Mouse (Mus musculus) brain, adult 2 months (tissue): ENCODE data around the gene Etfdh.
"Not testable (repeated sequence)": the region's sequence is repeated elsewhere in the genome, so short reads cannot be mapped to it uniquely, and the experiment has no call there.

ENCODE experiments used
- DNase-seq: peaks from one replicate; pipeline ENCODE4 v3.0.0; 2011; ENCODE audit warnings: low read depth, low spot score

The Etfdh gene

GRCm38 (mm10) chr3:79577606-79578005 is 51.7 kb downstream of the Etfdh start:
- peak; percentile 44 for DNase-seq

- DNase-seq = no peak
These were observed 52.4 kb downstream of the Etfdh start for GRCm38 (mm10) chr3:79576865-79577264.

DNA sequence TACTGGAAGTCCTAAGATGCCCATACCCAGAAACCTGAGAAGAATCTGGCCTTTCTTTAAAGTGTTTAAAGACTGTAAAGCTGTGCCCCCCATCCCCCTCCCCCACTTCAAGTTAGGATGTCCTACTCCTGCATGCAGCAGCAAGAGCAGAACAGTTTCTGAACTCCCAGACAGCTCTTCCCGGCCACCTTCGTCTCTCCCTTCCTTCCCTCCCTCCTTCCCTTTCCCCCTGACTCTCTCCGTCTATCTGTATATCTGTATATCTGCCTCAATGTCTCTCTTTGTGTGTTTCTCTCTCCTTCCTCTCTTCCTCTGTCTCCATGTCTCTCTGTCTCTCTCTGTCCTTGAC is 52.9 kb downstream of the Etfdh start:
- no peak for DNase-seq

DNA sequence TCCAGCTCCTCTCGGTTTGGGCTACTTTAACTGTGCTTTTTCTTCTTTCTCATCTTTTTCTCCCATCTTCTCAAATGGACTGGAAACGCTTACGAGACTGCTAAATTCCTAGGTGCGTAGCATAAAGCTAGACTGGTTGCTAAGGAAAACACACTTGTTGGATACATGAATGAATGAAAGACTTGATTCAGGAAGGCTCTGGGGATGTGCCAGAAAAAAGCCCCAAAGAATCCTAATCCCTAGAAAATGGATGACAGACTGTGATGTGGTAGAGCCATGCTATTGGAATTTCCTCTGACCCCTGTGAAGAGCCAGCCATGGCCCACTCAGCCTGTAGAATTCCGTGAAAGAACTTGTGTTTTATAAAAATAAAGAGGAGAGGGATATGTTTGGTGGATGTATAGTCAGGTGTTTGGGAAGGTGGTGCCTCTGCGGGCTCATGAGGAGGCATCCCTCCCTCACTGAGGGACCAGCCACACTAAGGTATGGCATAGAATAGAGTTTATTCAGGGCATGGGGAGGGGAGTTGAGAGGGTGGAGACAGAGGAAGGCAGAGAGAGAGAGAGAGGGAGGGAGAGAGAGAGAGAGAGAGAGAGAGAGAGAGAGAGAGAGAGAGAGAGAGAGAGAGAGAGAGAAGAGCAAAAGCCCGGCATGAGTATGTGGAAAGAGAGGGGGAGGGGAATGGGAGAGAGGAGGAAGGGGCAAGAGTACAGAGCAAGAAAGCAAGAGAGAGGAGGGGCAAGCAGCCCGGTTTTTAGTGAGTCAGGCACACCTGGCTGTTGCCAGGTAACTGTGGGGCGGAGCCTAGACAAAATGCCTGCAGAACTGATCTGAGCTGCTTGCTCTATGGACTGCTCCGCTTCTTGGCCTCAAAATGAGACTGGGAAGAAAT is 53.5 kb downstream of the Etfdh start:
- no peak for DNase-seq

GRCm38 (mm10) chr3:79574336-79574735 is 55.0 kb downstream of the Etfdh start:
- no peak for DNase-seq

DNA sequence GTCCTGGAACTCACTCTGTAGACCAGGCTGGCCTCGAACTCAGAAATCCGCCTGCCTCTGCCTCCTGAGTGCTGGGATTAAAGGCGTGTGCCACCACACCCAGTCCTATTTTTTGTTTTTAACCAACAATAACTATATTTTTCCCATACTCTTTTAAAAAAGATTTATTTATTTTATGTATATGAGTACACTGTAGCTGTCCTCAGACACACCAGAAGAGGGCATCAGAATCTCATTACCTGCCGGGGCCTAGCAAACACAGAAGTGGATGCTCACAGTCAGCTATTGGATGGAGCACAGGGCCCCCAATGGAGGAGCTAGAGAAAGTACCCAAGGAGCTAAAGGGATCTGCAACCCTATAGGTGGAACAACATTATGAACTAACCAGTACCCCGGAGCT is 55.9 kb downstream of the Etfdh start:
- not testable (repeated sequence) for DNase-seq

DNA sequence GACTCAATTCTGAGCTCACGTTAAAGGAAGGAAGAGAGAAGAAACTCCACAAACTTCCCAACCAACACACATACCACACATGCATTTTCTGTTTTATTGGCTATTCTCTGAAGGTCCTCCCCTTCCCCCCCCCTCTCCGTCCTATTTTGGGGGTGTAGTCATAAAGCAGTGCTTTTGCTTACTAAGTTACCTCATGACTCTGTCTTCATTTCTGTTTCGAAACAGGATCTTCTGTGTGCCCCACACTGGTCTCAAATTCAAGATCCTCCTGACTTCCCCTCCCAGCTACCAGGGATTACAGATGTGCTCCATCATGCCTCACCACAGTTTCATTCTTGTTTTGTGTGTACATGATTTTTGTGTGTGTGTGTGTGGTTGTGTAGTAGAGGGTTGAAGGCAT is 56.9 kb downstream of the Etfdh start:
- no peak for DNase-seq

- no peak for DNase-seq
These were observed 60.0 kb downstream of the Etfdh start for GRCm38 (mm10) chr3:79569351-79569681.

DNA sequence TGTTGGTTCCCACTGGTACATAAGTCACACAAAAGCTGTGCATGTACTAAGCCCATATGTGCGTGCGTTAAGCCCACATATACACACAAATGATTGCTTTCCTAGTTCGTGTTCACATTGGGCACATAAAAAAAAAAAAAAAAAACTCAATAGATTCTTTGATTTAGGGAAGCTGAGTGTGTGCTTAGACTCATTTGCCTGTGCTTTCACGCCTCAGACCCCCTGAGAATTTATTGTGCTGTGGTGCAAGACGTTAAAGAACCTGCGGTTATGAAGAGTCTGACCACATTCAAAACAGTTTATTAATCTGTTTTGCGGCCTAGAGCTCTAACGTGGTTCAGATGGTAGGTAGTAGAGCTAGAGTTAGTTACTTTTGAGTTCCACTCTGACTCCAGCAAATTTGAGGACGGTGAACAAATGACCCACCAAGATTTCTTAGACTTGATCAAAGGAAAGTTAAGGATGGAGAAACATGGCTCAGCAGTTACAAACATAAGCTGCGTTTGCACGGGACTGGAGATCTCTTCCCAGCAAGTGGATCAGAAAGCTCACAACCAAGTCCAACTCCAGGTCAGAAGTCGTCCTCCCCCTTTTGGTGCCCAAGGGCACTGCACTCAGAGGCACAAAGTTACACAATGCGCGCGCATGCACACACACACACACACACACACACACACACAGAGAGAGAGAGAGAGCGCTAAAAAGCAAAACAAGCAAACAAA is 60.5 kb downstream of the Etfdh start:
- DNase-seq = no peak

- DNase-seq = peak; percentile 99
These were observed 61.5 kb downstream of the Etfdh start, which contains the start of gene Fnip2 for GRCm38 (mm10) chr3:79567703-79568362. Fnip2 (minus strand) TSS chr3:79567796.

DNA sequence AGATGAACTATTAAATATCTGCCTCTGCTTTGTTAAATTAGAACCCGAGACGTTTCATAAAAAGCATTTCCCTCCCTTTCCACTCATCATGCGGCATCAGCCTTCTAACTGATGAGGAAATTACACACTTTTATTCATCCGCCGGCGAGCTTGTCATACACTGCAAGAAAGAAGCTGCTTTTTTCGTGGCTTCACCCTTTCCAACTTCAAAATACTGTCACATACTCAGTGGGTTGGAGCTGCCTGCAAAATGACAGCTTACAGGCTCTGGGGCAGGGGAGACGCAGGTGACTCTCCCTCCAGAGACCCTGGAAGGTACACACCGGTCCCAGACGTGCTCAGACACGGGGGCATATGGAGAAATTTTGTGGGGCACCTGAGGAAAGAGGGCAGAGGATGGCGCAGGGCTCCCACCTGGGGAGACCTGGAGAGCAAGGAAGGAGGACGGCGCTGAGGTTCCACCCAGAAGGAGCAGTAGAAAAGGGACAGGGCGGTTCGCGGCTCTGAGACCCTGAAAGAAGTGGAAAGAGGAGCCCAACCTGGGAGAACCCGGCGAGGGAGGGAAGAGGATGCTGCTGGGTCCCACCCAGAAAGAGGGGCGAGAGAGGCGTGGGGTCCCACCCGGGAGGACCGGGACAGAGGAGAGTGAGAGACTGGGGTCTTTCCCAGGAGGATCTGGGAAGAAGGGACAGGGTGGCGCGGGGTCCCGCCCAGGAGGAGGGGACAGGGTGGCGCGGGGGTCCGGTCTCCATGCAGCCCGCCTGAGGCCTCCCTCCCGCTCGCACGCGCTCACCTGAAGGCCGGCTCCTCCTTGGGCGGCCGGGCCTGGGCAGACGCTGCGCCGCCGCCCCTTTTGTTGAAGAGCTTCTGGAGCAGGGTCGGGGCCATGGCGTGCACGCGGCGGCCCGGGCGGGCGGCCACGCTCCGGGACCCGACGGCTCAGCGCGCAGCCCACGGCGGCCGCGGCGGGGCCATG is 62.3 kb downstream of the Etfdh start:
- peak; percentile 69 for DNase-seq

DNA sequence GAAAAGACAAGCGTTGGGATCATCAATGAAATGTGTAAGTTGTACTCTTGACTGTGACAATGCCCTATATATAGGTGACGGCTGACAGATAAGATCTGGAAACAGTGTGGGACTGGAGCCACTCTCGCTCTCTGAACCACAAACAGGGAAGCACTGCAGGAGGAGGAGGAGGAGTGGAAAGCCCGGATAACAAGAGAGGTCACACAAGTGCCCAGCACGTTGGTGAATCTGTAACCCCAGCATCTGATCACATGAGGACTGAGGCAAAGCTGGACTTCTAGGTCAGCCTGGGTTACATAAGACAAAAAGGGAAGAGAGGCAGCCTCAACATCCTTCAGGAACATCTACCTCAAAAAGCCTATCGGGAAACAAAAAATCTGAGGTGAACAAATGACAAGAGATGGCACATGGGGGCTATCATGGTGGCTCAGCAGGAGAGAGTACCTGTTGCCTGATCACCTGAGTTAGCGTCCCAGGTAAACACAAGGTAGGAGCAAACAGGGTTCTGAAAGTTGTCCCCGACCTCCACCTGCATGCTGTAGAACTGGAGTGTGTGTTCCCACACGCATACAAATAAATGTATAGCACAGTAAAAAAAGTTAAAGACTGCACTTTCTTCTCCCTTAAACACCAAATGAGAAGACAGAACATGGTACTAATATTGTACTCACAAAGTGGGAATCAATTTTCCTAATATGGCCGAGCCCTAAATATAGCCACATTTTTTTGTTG is 64.3 kb downstream of the Etfdh start:
- DNase-seq = no peak

GRCm38 (mm10) chr3:79563511-79563910 is 65.8 kb downstream of the Etfdh start:
- no peak for DNase-seq

GRCm38 (mm10) chr3:79561784-79562715 is 67.2 kb downstream of the Etfdh start:
- no peak for DNase-seq

DNA sequence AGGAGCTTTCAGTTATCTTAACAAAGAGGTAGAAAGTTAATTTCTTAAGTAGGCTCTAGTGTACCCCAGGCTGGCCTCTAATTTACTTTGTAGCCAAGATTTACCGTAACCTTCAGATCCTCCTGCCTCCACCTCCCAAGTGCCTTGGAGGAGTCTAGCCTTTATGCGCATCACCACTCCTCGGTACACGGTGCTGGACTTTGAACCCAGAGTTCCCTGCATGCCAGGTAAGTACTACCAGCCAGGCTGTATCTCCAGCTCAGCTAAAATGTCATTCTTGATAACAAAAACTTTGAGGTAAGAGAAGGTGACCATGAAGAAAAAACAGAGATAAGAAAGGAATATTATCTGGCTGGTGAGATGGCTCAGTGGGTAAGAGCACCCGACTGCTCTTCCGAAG is 68.7 kb downstream of the Etfdh start:
- DNase-seq = no peak

- DNase-seq = no peak
These were observed 69.6 kb downstream of the Etfdh start for GRCm38 (mm10) chr3:79559773-79560045.

GRCm38 (mm10) chr3:79559021-79559772 is 70.1 kb downstream of the Etfdh start:
- peak; percentile 55 for DNase-seq

GRCm38 (mm10) chr3:79555061-79555460 is 74.2 kb downstream of the Etfdh start:
- DNase-seq = no peak
